Mouse (Mus musculus) brown adipose tissue, adult 24 weeks (tissue): Measurements from ENCODE around the gene Add1. TPM values are rescaled to one million over a fixed set of nuclear protein-coding genes. Genes with fewer than 3 reads are reported as not detected.
"Not testable (repeated sequence)": the region's sequence is repeated elsewhere in the genome, so short reads cannot be mapped to it uniquely, and the experiment has no call there.

Experiments
- H3K27ac ChIP-seq: fragments of 200-500 bp; replicated peaks from 2 replicates; pipeline ENCODE4 v1.5.1; 2012; ENCODE audit warnings: low read depth, mild to moderate bottlenecking, low read length
- H3K4me1 ChIP-seq: fragments of 200-500 bp; 2 replicates; pipeline ENCODE4 v1.6.1; 2012; ENCODE audit warnings: low read length, mixed read lengths; ENCODE audit not compliant: control insufficient read depth, insufficient read depth, insufficient read length
- H3K4me3 ChIP-seq: fragments of 200-500 bp; 2 replicates; pipeline ENCODE4 v1.5.1; 2012; ENCODE audit warnings: low read depth, mild to moderate bottlenecking, low read length, moderate library complexity; ENCODE audit not compliant: insufficient read depth
- polyA plus RNA-seq: library from polyadenylated mRNA; stranded (reverse); fragments of >200 nt; gene quantifications from 2 replicates; pipeline ENCODE4 v1.2.4, GENCODE M21; 2012; ENCODE audit not compliant: missing spikeins, insufficient read depth, insufficient read length

Add1 gene
- polyA plus RNA-seq, 1 experiment: 72.7 TPM

GRCm38 (mm10) chr5:34538527-34538926 lies 34.9 kb upstream of the Add1 start:
- Histone ChIP-seq H3K4me3 (no peak overlapping the region), H3K4me1 (peaks cover 5% of the 10 kb centered on the region), H3K27ac (no peak overlapping the region)

GRCm38 (mm10) chr5:34539121-34539520 lies 34.3 kb upstream of the Add1 start:
- H3K27ac ChIP-seq: no peak overlapping the region
- peaks cover 5% of the 10 kb centered on the region for H3K4me1 ChIP-seq
- H3K4me3 ChIP-seq: no peak overlapping the region

GRCm38 (mm10) chr5:34542166-34542565 lies 31.3 kb upstream of the Add1 start:
- H3K27ac ChIP-seq: no peak overlapping the region
- H3K4me3 ChIP-seq: no peak overlapping the region
- no peaks in the 10 kb centered on the region for H3K4me1 ChIP-seq

GRCm38 (mm10) chr5:34543114-34543513 lies 30.4 kb upstream of the Add1 start:
- H3K27ac ChIP-seq: peak overlapping the region; percentile 64
- H3K4me3 ChIP-seq: peak overlapping the region; percentile 51
- no peaks in the 10 kb centered on the region for H3K4me1 ChIP-seq

GRCm38 (mm10) chr5:34547410-34547809 lies 26.1 kb upstream of the Add1 start:
- Histone ChIP-seq H3K4me3 (no peak overlapping the region), H3K4me1 (peaks cover 5% of the 10 kb centered on the region; the same call in 1 of the 2 replicates), H3K27ac (no peak overlapping the region)

GRCm38 (mm10) chr5:34549135-34549482 lies 24.4 kb upstream of the Add1 start:
- peak overlapping the region; percentile 63 for H3K4me3 ChIP-seq
- no peak overlapping the region for H3K27ac ChIP-seq
- peaks cover 5% of the 10 kb centered on the region; the same call in 1 of the 2 replicates for H3K4me1 ChIP-seq

- peak overlapping the region; percentile 63 for H3K4me3 ChIP-seq
- H3K4me1 ChIP-seq: peaks cover 5% of the 10 kb centered on the region; the same call in 1 of the 2 replicates
- no peak overlapping the region for H3K27ac ChIP-seq
Measured at GRCm38 (mm10) chr5:34549483-34550221, 23.8 kb upstream of the Add1 start.

GRCm38 (mm10) chr5:34550251-34550650 lies 23.2 kb upstream of the Add1 start:
- H3K4me3 ChIP-seq: peak overlapping the region; percentile 63
- H3K27ac ChIP-seq: no peak overlapping the region
- peaks cover 5% of the 10 kb centered on the region; the same call in 1 of the 2 replicates for H3K4me1 ChIP-seq

- Histone ChIP-seq H3K4me1 (peaks cover 5% of the 10 kb centered on the region; the same call in 1 of the 2 replicates), H3K4me3 (no peak overlapping the region), H3K27ac (no peak overlapping the region)
Measured at GRCm38 (mm10) chr5:34551821-34552220, 21.6 kb upstream of the Add1 start.

GRCm38 (mm10) chr5:34563854-34564253 lies 9.6 kb upstream of the Add1 start:
- Histone ChIP-seq H3K27ac (no peak overlapping the region), H3K4me1 (no peaks in the 10 kb centered on the region), H3K4me3 (no peak overlapping the region)

- Histone ChIP-seq H3K4me3 (no peak overlapping the region), H3K27ac (no peak overlapping the region), H3K4me1 (no peaks in the 10 kb centered on the region)
Measured at GRCm38 (mm10) chr5:34564291-34564690, 9.2 kb upstream of the Add1 start.

GRCm38 (mm10) chr5:34565545-34566283 lies 7.8 kb upstream of the Add1 start:
- H3K4me1 ChIP-seq: no peaks in the 10 kb centered on the region
- H3K27ac ChIP-seq: no peak overlapping the region
- H3K4me3 ChIP-seq: no peak overlapping the region

GRCm38 (mm10) chr5:34571551-34571950 lies 1.9 kb upstream of the Add1 start:
- Histone ChIP-seq H3K4me3 (no peak overlapping the region), H3K27ac (no peak overlapping the region)

GRCm38 (mm10) chr5:34572568-34572967 lies 896 bp upstream of the Add1 start:
- Histone ChIP-seq H3K27ac (peak overlapping the region; percentile 97), H3K4me3 (peak overlapping the region; percentile 93)
- H3K4me1 ChIP-seq: not testable (repeated sequence)

More at GRCm38 (mm10) chr5:34571551-34571950, 1.9 kb upstream of the Add1 start:
- H3K4me1 ChIP-seq: peaks cover 4% of the 10 kb centered on the region

- Histone ChIP-seq H3K27ac (0 out of 2 replicates have a peak overlapping the region, but pooled peaks have one; percentile 0), H3K4me3 (peak overlapping the region; percentile 76), H3K4me1 (peaks cover 4% of the 10 kb centered on the region)
Measured at GRCm38 (mm10) chr5:34574721-34575120, 1.3 kb downstream of the Add1 start.
